Mouse (Mus musculus): ENCODE measurements around the gene Gm128. TPM values are rescaled to one million over a fixed set of nuclear protein-coding genes. Genes with fewer than 3 reads are reported as not detected.

Gm128 gene
- total RNA-seq, 2 experiments from 2014 or later: 0.16 TPM; not detected in 1

GRCm38 (mm10) chr3:95235386-95236301 lies 5.8 kb downstream of the Gm128 start:
- no peak for DNase-seq

GRCm38 (mm10) chr3:95233303-95233980 lies 8.0 kb downstream of the Gm128 start:
- intact Hi-C loops (cut with DNase I; ENCODE audit: low total_unique reads): no loop called here
- DNase-seq: no peak

More at GRCm38 (mm10) chr3:95235386-95236301, 5.8 kb downstream of the Gm128 start:
- intact Hi-C loops (cut with DNase I; ENCODE audit: low total_unique reads): no loop called here

GRCm38 (mm10) chr3:95232771-95233170 lies 8.6 kb downstream of the Gm128 start:
- DNase-seq: no peak
- intact Hi-C loops (cut with DNase I; ENCODE audit: low total_unique reads): no loop called here

- intact Hi-C loops (cut with DNase I; ENCODE audit: low total_unique reads): no loop called here
- DNase-seq: no peak
These were observed 9.8 kb downstream of the Gm128 start, which contains the start of gene Mllt11 for GRCm38 (mm10) chr3:95231298-95232221. Gene Mllt11 (minus strand): TSS chr3:95232171.

GRCm38 (mm10) chr3:95230495-95231297 lies 10.7 kb downstream of the Gm128 start:
- intact Hi-C loops (cut with DNase I; ENCODE audit: low total_unique reads): no loop called here
- no peak for DNase-seq

- DNase-seq: peak; percentile 54
- intact Hi-C loops (cut with DNase I; ENCODE audit: low total_unique reads): no loop called here
These were observed 11.5 kb downstream of the Gm128 start for GRCm38 (mm10) chr3:95229781-95230494.

- intact Hi-C loops (cut with DNase I; ENCODE audit: low total_unique reads): no loop called here
- peak; percentile 31 for DNase-seq
These were observed 12.3 kb downstream of the Gm128 start for GRCm38 (mm10) chr3:95228894-95229780.

GRCm38 (mm10) chr3:95228148-95228893 lies 13.1 kb downstream of the Gm128 start, which contains the start of gene Cdc42se1:
Gene Cdc42se1 (plus strand): TSS chr3:95228732.
- intact Hi-C loops (cut with DNase I; ENCODE audit: low total_unique reads): no loop called here
- DNase-seq: peak; percentile 91

GRCm38 (mm10) chr3:95227214-95227613 lies 14.2 kb downstream of the Gm128 start:
- intact Hi-C loops (cut with DNase I; ENCODE audit: low total_unique reads): no loop called here
- no peak for DNase-seq

- DNase-seq: no peak
- intact Hi-C loops (cut with DNase I; ENCODE audit: low total_unique reads): no loop called here
These were observed 17.1 kb downstream of the Gm128 start for GRCm38 (mm10) chr3:95224295-95224694.

GRCm38 (mm10) chr3:95223041-95223440 lies 18.4 kb downstream of the Gm128 start:
- DNase-seq: no peak
- intact Hi-C loops (cut with DNase I; ENCODE audit: low total_unique reads): no loop called here

GRCm38 (mm10) chr3:95218466-95219137 lies 22.8 kb downstream of the Gm128 start:
- intact Hi-C loops (cut with DNase I; ENCODE audit: low total_unique reads): loop anchor here (5.0 kb wide), 1 partner anchor 44 kb away; no protein-coding TSS in a partner anchor
- DNase-seq: no peak

GRCm38 (mm10) chr3:95217255-95218134 lies 23.9 kb downstream of the Gm128 start, which contains the start of gene Gabpb2:
Gene Gabpb2 (minus strand): TSS chr3:95217916.
- peak; percentile 97 for DNase-seq
- intact Hi-C loops (cut with DNase I; ENCODE audit: low total_unique reads): loop anchor here (5.0 kb wide), 1 partner anchor 45 kb away; no protein-coding TSS in a partner anchor

GRCm38 (mm10) chr3:95216655-95217254 lies 24.6 kb downstream of the Gm128 start:
- DNase-seq: no peak

More at GRCm38 (mm10) chr3:95216655-95217254, 24.6 kb downstream of the Gm128 start:
- intact Hi-C loops (cut with DNase I; ENCODE audit: low total_unique reads): loop anchor here (5.0 kb wide), 1 partner anchor 46 kb away; no protein-coding TSS in a partner anchor
